Mouse (Mus musculus) cerebellum, adult 2 months (tissue): ENCODE data around the gene Slco6c1. TPM values are rescaled to one million over a fixed set of nuclear protein-coding genes. Genes with fewer than 3 reads are reported as not detected.

Experiments
- DNase-seq, 2 experiments: peaks; one replicate each; pipeline ENCODE4 v3.0.0; 2021
- H3K27ac ChIP-seq: fragments of 200-500 bp; 2 replicates; pipeline ENCODE4 v1.5.1; 2012; ENCODE audit warnings: low read length, control low read depth, inconsistent platforms; ENCODE audit not compliant: insufficient read depth
- H3K27me3 ChIP-seq: fragments of 200-500 bp; 2 replicates; pipeline ENCODE4 v1.6.1; 2012; ENCODE audit warnings: inconsistent platforms, mild to moderate bottlenecking, low read length, moderate library complexity; ENCODE audit not compliant: control insufficient read depth, insufficient read depth
- H3K4me1 ChIP-seq: fragments of 200-500 bp; 2 replicates; pipeline ENCODE4 v1.6.1; 2011; ENCODE audit warnings: low read length; ENCODE audit not compliant: control insufficient read depth, insufficient read depth
- H3K4me3 ChIP-seq: fragments of 200-500 bp; replicated peaks from 2 replicates; pipeline ENCODE3; 2011; ENCODE audit warnings: mild to moderate bottlenecking, low read depth, low read length, control low read depth; ENCODE audit not compliant: insufficient read depth
- CTCF ChIP-seq: fragments of 200-500 bp; IDR thresholded peaks from 2 replicates; pipeline ENCODE4 v1.5.1; 2011; ENCODE audit warnings: low read depth, mild to moderate bottlenecking, control low read depth, low read length, moderate library complexity, borderline replicate concordance; ENCODE audit not compliant: insufficient read depth
- POLR2A ChIP-seq: fragments of 200-500 bp; IDR thresholded peaks from 2 replicates; pipeline ENCODE4 v1.6.1; 2011; ENCODE audit warnings: low read length, control low read depth, borderline replicate concordance; ENCODE audit not compliant: insufficient read depth
- WGBS: fragments of 180-500 bp; shearing (Covaris S2); methylation state at CpG from one replicate; pipeline ENCODE4 v1.1.7; 2018; 5-methylcytosine and 5-hydroxymethylcytosine counted together
- polyA plus RNA-seq: library from polyadenylated mRNA; depleted of rRNA; stranded (reverse); fragments of >200 nt; gene quantifications from 2 replicates; pipeline ENCODE4 v1.2.3, GENCODE M21; 2012; rRNA removed

Slco6c1 gene
- 0.05 TPM in 1 of 2 replicates, not detected in the other for polyA plus RNA-seq

- Histone ChIP-seq H3K27me3 (no peaks in the 10 kb centered on the region), H3K4me1 (no peaks in the 10 kb centered on the region), H3K27ac (no peak within 1 kb of the TSS), H3K4me3 (no peak within 1 kb of the TSS)
- no peak for TF ChIP-seq POLR2A
- no peak for TF ChIP-seq CTCF
- WGBS = 92% methylated on average over 6 of the region's 6 CpGs
- DNase-seq = no peak
These were observed at the start of gene Slco6c1 for GRCm38 (mm10) chr1:97128201-97128600. Slco6c1 (minus strand) TSS chr1:97128301.

- WGBS = 42% methylated on average over 1 of the region's 1 CpGs
- TF ChIP-seq CTCF = no peak
- no peak for TF ChIP-seq POLR2A
These were observed 89.1 kb downstream of the Slco6c1 start for GRCm38 (mm10) chr1:97038982-97039381.

GRCm38 (mm10) chr1:97038548-97038947, 89.6 kb downstream of the Slco6c1 start:
- WGBS = 5% methylated on average over 2 of the region's 2 CpGs
- no peak for DNase-seq
- Histone ChIP-seq H3K4me1 (no peaks in the 10 kb centered on the region), H3K27me3 (no peaks in the 10 kb centered on the region), H3K27ac (no peak overlapping the region), H3K4me3 (no peak overlapping the region)
- TF ChIP-seq CTCF = 0 out of 2 replicates have a peak, but pooled peaks have one; percentile 11
- no peak for TF ChIP-seq POLR2A

More at GRCm38 (mm10) chr1:97038982-97039381, 89.1 kb downstream of the Slco6c1 start:
- no peaks in the 10 kb centered on the region for H3K27me3 ChIP-seq
- H3K4me3 ChIP-seq = no peak overlapping the region
- H3K27ac ChIP-seq = no peak overlapping the region
- H3K4me1 ChIP-seq = no peaks in the 10 kb centered on the region
- DNase-seq = no peak

GRCm38 (mm10) chr1:97037955-97038354, 90.1 kb downstream of the Slco6c1 start:
- Histone ChIP-seq H3K27me3 (no peaks in the 10 kb centered on the region), H3K4me3 (no peak overlapping the region), H3K27ac (no peak overlapping the region), H3K4me1 (no peaks in the 10 kb centered on the region)
- DNase-seq = no peak
- no peak for TF ChIP-seq CTCF
- TF ChIP-seq POLR2A = no peak
- 63% methylated on average over 2 of the region's 2 CpGs for WGBS

- no peaks in the 10 kb centered on the region for H3K4me1 ChIP-seq
- H3K27me3 ChIP-seq = no peaks in the 10 kb centered on the region
- H3K4me3 ChIP-seq = no peak overlapping the region
- no peak for TF ChIP-seq POLR2A
- no peak for TF ChIP-seq CTCF
- H3K27ac ChIP-seq = no peak overlapping the region
- WGBS = 89% methylated on average over 2 of the region's 2 CpGs
- DNase-seq = no peak
These were observed 106.7 kb downstream of the Slco6c1 start for GRCm38 (mm10) chr1:97021388-97021787.

- 45% methylated on average over 1 of the region's 1 CpGs for WGBS
- no peak overlapping the region for H3K4me3 ChIP-seq
- no peak for DNase-seq
- no peaks in the 10 kb centered on the region for H3K27me3 ChIP-seq
- no peaks in the 10 kb centered on the region for H3K4me1 ChIP-seq
- TF ChIP-seq CTCF = no peak
- TF ChIP-seq POLR2A = no peak
- no peak overlapping the region for H3K27ac ChIP-seq
These were observed 108.7 kb downstream of the Slco6c1 start for GRCm38 (mm10) chr1:97019404-97019803.

- H3K27me3 ChIP-seq = no peaks in the 10 kb centered on the region
- no peak overlapping the region for H3K27ac ChIP-seq
- DNase-seq = peak; percentile 14 to 20
- no peaks in the 10 kb centered on the region for H3K4me1 ChIP-seq
- no peak overlapping the region for H3K4me3 ChIP-seq
- peak; percentile 11; the same call in 1 of the 2 replicates for TF ChIP-seq CTCF
- no peak for TF ChIP-seq POLR2A
These were observed 109.1 kb downstream of the Slco6c1 start for GRCm38 (mm10) chr1:97018978-97019377.
